Mouse (Mus musculus) C2C12 (cell line): ENCODE results near the gene S100a10.

Source experiments
- CTCF ChIP-seq: IDR thresholded peaks from one replicate; pipeline ENCODE4 v1.5.1; 2011; ENCODE audit not compliant: control insufficient read depth, insufficient read depth, insufficient read length
- MYOD1 ChIP-seq: IDR thresholded peaks from one replicate; pipeline ENCODE4 v1.6.1; 2011; ENCODE audit warnings: low read depth; ENCODE audit not compliant: control insufficient read depth, insufficient read length
- USF1 ChIP-seq: IDR thresholded peaks from one replicate; pipeline ENCODE4 v1.6.1; 2011; ENCODE audit warnings: low read depth, mild to moderate bottlenecking, control low read depth, moderate library complexity

- TF ChIP-seq CTCF, result no peak
- TF ChIP-seq MYOD1, result no peak
- TF ChIP-seq USF1, result no peak
Observed at GRCm38 (mm10) chr3:93554379-93554980, 400 bp upstream of the S100a10 start.
